Mouse (Mus musculus): ENCODE data around the gene Aplnr.

GRCm38 (mm10) chr2:85137601-85138140 is 1.6 kb downstream of the Aplnr start:
- TF ChIP-seq MYOG (IDR thresholded peaks at IDR 0.05; ENCODE audit: control insufficient read depth, extremely low read depth, insufficient read length), result no peak
- no peak for TF ChIP-seq CEBPB (IDR thresholded peaks at IDR 0.05; ENCODE audit: low read depth)
- no peak for TF ChIP-seq CTCF (IDR thresholded peaks at IDR 0.05; ENCODE audit: control insufficient read depth, insufficient read depth, insufficient read length)
- no peak for TF ChIP-seq MAX (IDR thresholded peaks at IDR 0.05)
- no peak for TF ChIP-seq USF1 (IDR thresholded peaks at IDR 0.05; ENCODE audit: low read depth)
- TF ChIP-seq MYOD1 (IDR thresholded peaks at IDR 0.05; ENCODE audit: control insufficient read depth, insufficient read length, low read depth), result no peak
